Mouse (Mus musculus) retina, embryonic 14.5 days (tissue): ENCODE measurements at regions not wholly inside any gene's neighbourhood (a gene's known extent, or its start where the extent isn't known, plus 50 kb on each side); places are given as distances from the start of the nearest gene placed in this dataset.
A peak's percentile ranks its signal among the peaks of the same experiment; 100 is the strongest.
"Not testable (repeated sequence)": the region's sequence is repeated elsewhere in the genome, so short reads cannot be mapped to it uniquely, and the experiment has no call there.

Experiments used
- DNase-seq: peaks from one replicate; pipeline ENCODE4 v3.0.0-alpha.2; 2015; ENCODE audit warnings: low spot score

GRCm38 (mm10) chr11:40510325-40511239 is 184.4 kb downstream of the Mat2b start:
- DNase-seq: peak; percentile 60

GRCm38 (mm10) chr11:40491599-40491998 is 203.4 kb downstream of the Mat2b start:
- peak; percentile 35 for DNase-seq

- DNase-seq: not testable (repeated sequence)
Observed at GRCm38 (mm10) chr11:40478171-40478570, 216.8 kb downstream of the Mat2b start.

- DNase-seq: no peak
Observed at GRCm38 (mm10) chr11:40477294-40477693, 217.7 kb downstream of the Mat2b start.

- DNase-seq: peak; percentile 88
Observed at GRCm38 (mm10) chr11:40469080-40469705, 225.8 kb downstream of the Mat2b start.

- DNase-seq: peak; percentile 66
Observed at GRCm38 (mm10) chr11:40456571-40456970, 238.4 kb downstream of the Mat2b start.

- DNase-seq: not testable (repeated sequence)
Observed at GRCm38 (mm10) chr11:40454994-40455393, 240.0 kb downstream of the Mat2b start.

GRCm38 (mm10) chr11:40446846-40447245 is 248.2 kb downstream of the Mat2b start:
- no peak for DNase-seq

- no peak for DNase-seq
Observed at GRCm38 (mm10) chr11:40434002-40434401, 261.0 kb downstream of the Mat2b start.

- no peak for DNase-seq
Observed at GRCm38 (mm10) chr11:40428858-40429257, 266.1 kb downstream of the Mat2b start.

GRCm38 (mm10) chr11:40424316-40424715 is 270.7 kb downstream of the Mat2b start:
- DNase-seq: no peak

GRCm38 (mm10) chr11:40407571-40407970 is 287.4 kb downstream of the Mat2b start:
- no peak for DNase-seq

- DNase-seq: no peak
Observed at GRCm38 (mm10) chr11:40402249-40402648, 292.8 kb downstream of the Mat2b start.

- DNase-seq: no peak
Observed at GRCm38 (mm10) chr11:40397453-40398104, 297.4 kb downstream of the Mat2b start.

- peak; percentile 12 for DNase-seq
Observed at GRCm38 (mm10) chr11:40395331-40395730, 299.7 kb downstream of the Mat2b start.

- DNase-seq: no peak
Observed at GRCm38 (mm10) chr11:40394864-40395266, 300.1 kb downstream of the Mat2b start.

GRCm38 (mm10) chr11:40394283-40394758 is 300.7 kb downstream of the Mat2b start:
- peak; percentile 26 for DNase-seq

GRCm38 (mm10) chr11:40380696-40381095 is 314.3 kb downstream of the Mat2b start:
- no peak for DNase-seq

GRCm38 (mm10) chr11:40371696-40372095 is 323.3 kb downstream of the Mat2b start:
- DNase-seq: no peak

- DNase-seq: no peak
Observed at GRCm38 (mm10) chr11:40366573-40366972, 328.4 kb downstream of the Mat2b start.

- DNase-seq: peak; percentile 11
Observed at GRCm38 (mm10) chr11:40362530-40363185, 332.3 kb downstream of the Mat2b start.
